In genomic region chr16:22065536-22065935, GRCm38 (mm10) we compare ENCODE assay signal across 22 mouse cellular contexts.
"Had no signal": no experiment of that assay in that cellular context is flagged by ENCODE, and none has a peak within 500 bp of the region (broad histone marks: within the 10 kb centered on the region; RNA-seq: fewer than 3 reads in every experiment).

No protein-coding gene starts in this region.

- H3K4me1 ChIP-seq: embryonic facial prominence, embryonic 10.5 days; embryonic facial prominence, embryonic 12.5 days; embryonic facial prominence, embryonic 13.5 days; embryonic facial prominence, embryonic 15.5 days; forebrain, embryonic 10.5 days; forebrain, embryonic 12.5 days; forebrain, embryonic 13.5 days; forebrain, embryonic 15.5 days; heart, embryonic 10.5 days had no signal

- DNase-seq: cerebellum, postnatal 10 days; cerebellum, postnatal 14 days; cerebellum, postnatal 25 days; cerebellum, postnatal 36 days; embryo, embryonic 11 days; forebrain, postnatal 0 days; gastrocnemius, adult 2 months; gastrocnemius, postnatal 10 days; gastrocnemius, postnatal 14 days; gastrocnemius, postnatal 25 days; gastrocnemius, postnatal 36 days; heart, adult 18-20 months had no signal

- H3K27me3 ChIP-seq: embryonic facial prominence, embryonic 12.5 days; embryonic facial prominence, embryonic 13.5 days; embryonic facial prominence, embryonic 15.5 days; forebrain, embryonic 12.5 days; forebrain, embryonic 13.5 days; forebrain, embryonic 15.5 days had no signal

- H3K9ac ChIP-seq: embryonic facial prominence, embryonic 12.5 days; embryonic facial prominence, embryonic 13.5 days; embryonic facial prominence, embryonic 15.5 days; forebrain, embryonic 12.5 days; forebrain, embryonic 13.5 days; forebrain, embryonic 15.5 days; forebrain, postnatal 0 days had no signal

- H3K27ac ChIP-seq: embryonic facial prominence, embryonic 10.5 days; embryonic facial prominence, embryonic 12.5 days; embryonic facial prominence, embryonic 13.5 days; embryonic facial prominence, embryonic 15.5 days; forebrain, embryonic 10.5 days; forebrain, embryonic 12.5 days; forebrain, embryonic 13.5 days; forebrain, embryonic 15.5 days; gastrocnemius, adult 2 months; heart, embryonic 10.5 days had no signal

- H3K4me3 ChIP-seq: embryonic facial prominence, embryonic 10.5 days; embryonic facial prominence, embryonic 12.5 days; embryonic facial prominence, embryonic 13.5 days; embryonic facial prominence, embryonic 15.5 days; erythroblast, embryonic 14.5 days; forebrain, embryonic 10.5 days; forebrain, embryonic 12.5 days; forebrain, embryonic 13.5 days; forebrain, embryonic 15.5 days; gastrocnemius, adult 2 months; heart, embryonic 10.5 days had no signal
